Mouse (Mus musculus) cerebellum, postnatal 14 days (tissue): ENCODE measurements around the gene Dll3.
"Not testable (repeated sequence)": the region's sequence is repeated elsewhere in the genome, so short reads cannot be mapped to it uniquely, and the experiment has no call there.

Experiments used
- DNase-seq, 2 experiments: peaks; one replicate each; pipeline ENCODE4 v3.0.0; 2021; ENCODE audit warnings: mixed read lengths in 2 of 2

Gene Dll3

GRCm38 (mm10) chr7:28243943-28244342 lies 58.1 kb downstream of the Dll3 start:
- not testable (repeated sequence) for DNase-seq
